Mouse (Mus musculus) forebrain, embryonic 12.5 days (tissue): ENCODE results near the gene Chrna5. TPM values are rescaled to one million over a fixed set of nuclear protein-coding genes. Genes with fewer than 3 reads are reported as not detected.

Experiments
- polyA plus RNA-seq: library from polyadenylated mRNA; unstranded; fragments of >200 nt; fragmentation: Nextera tagmentation; extraction: Ambion mirVana; gene quantifications from 2 replicates; pipeline ENCODE4 v1.2.1, GENCODE M21; 2016

Gene Chrna5
- polyA plus RNA-seq, 1 experiment from 2014 or later, result 1.6 TPM

Other genes starting within 250 kb of the Chrna5 start
- 140 and 142 TPM in 2 replicates for gene Wdr61, start 246.4 kb upstream of the Chrna5 start, polyA plus RNA-seq
- gene Crabp1, start 216.1 kb upstream of the Chrna5 start, polyA plus RNA-seq, result 106 and 133 TPM in 2 replicates
- gene Ireb2, start 117.1 kb upstream of the Chrna5 start, polyA plus RNA-seq, result 70.1 and 71.3 TPM in 2 replicates
- 4.2 and 4.7 TPM in 2 replicates for gene Hykk, start 63.6 kb upstream of the Chrna5 start, polyA plus RNA-seq
- 288 and 294 TPM in 2 replicates for gene Psma4, start 30.1 kb upstream of the Chrna5 start, polyA plus RNA-seq
- 0.91 and 1.1 TPM in 2 replicates for gene AY074887, start 29.9 kb upstream of the Chrna5 start, polyA plus RNA-seq
- 6.7 and 7.7 TPM in 2 replicates for gene Chrna3, start 45.7 kb downstream of the Chrna5 start, polyA plus RNA-seq
- 1.2 TPM in 2 replicates for gene Chrnb4, start 67.9 kb downstream of the Chrna5 start, polyA plus RNA-seq
- gene Ube2q2, start 168.0 kb downstream of the Chrna5 start, polyA plus RNA-seq, result 44.8 and 46.5 TPM in 2 replicates
- 86.4 and 87.9 TPM in 2 replicates for gene Fbxo22, start 228.0 kb downstream of the Chrna5 start, polyA plus RNA-seq